Mouse (Mus musculus): Measurements from ENCODE around the gene Tubgcp3.

- TF ChIP-seq CTCF (IDR thresholded peaks at IDR 0.05; ENCODE audit: low read depth): no peak
- no peak for TF ChIP-seq EP300 (IDR thresholded peaks at IDR 0.05; ENCODE audit: low read depth)
Measured at GRCm38 (mm10) chr8:12657411-12657810, 14.6 kb downstream of the Tubgcp3 start.

Data from heart, postnatal 0 days (tissue).